Mouse (Mus musculus) cortical plate, adult 2 months (tissue): Measurements from ENCODE around the gene Snrk.

Experiments used
- CTCF ChIP-seq: fragments of 200-500 bp; IDR thresholded peaks from 2 replicates; pipeline ENCODE4 v1.5.1; 2011; ENCODE audit warnings: mild to moderate bottlenecking, control low read depth, low read length; ENCODE audit not compliant: insufficient read depth; ENCODE audit errors: extremely low read depth
- POLR2A ChIP-seq: fragments of 200-500 bp; IDR thresholded peaks from 2 replicates; pipeline ENCODE4 v1.6.1; 2011; ENCODE audit warnings: mild to moderate bottlenecking, low read length, control low read depth; ENCODE audit not compliant: insufficient read depth; ENCODE audit errors: extremely low read depth

DNA sequence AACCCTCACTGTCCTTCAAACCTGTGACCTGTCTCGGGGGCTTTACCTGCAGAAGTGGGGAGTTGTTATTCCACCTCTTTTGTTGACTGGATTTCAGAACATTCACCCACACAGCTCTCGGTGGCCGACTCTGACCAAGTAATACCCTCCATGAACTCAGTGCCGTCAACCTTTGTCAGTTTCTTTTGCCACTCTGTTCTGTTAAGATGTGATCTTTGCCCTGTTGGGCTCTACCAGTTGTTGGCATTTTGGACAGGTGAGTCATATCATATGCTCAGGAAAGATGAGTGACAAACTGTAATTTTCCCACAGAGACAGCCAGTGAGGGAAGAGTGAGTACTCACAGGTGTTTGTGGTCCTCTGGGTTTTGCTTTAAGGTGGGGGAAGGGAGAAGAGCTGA, 47.5 kb downstream of the Snrk start:
- no peak for TF ChIP-seq CTCF
- TF ChIP-seq POLR2A: no peak
